Mouse (Mus musculus) liver, postnatal 0 days (tissue): ENCODE data around the gene 2810021J22Rik. TPM values are rescaled to one million over a fixed set of nuclear protein-coding genes. Genes with fewer than 3 reads are reported as not detected.

Experiments used
- ATAC-seq: fragments of 200-750 bp; cut with Nextera tagmentation; 2 replicates; pipeline ENCODE4 v1.8.0; 2017; ENCODE audit warnings: mild to moderate bottlenecking, moderate library complexity
- DNase-seq: peaks from one replicate; pipeline ENCODE4 v3.0.0-alpha.2; 2016
- H3K27ac ChIP-seq: fragments of 300-500 bp; sonication (generic); 2 replicates; pipeline ENCODE4 v1.5.1; 2014; ENCODE audit warnings: antibody characterized with exemption, moderate library complexity, mild to moderate bottlenecking, low read depth
- H3K27me3 ChIP-seq: fragments of 300-500 bp; sonication (generic); 2 replicates; pipeline ENCODE4 v1.6.1; 2014; ENCODE audit warnings: low read length, control low read depth, mixed read lengths; ENCODE audit not compliant: insufficient read depth
- H3K36me3 ChIP-seq: fragments of 300-500 bp; sonication (generic); replicated peaks from 2 replicates; pipeline ENCODE4 v1.6.1; 2014; ENCODE audit warnings: mild to moderate bottlenecking, control low read depth, low read length, moderate library complexity, mixed read lengths; ENCODE audit not compliant: insufficient read depth
- H3K4me1 ChIP-seq: fragments of 300-500 bp; sonication (generic); 2 replicates; pipeline ENCODE4 v1.6.1; 2014; ENCODE audit warnings: antibody characterized with exemption, mild to moderate bottlenecking, control low read depth; ENCODE audit not compliant: insufficient read depth
- H3K4me2 ChIP-seq: fragments of 300-500 bp; sonication (generic); 2 replicates; pipeline ENCODE4 v1.6.1; 2014; ENCODE audit warnings: low read depth, mild to moderate bottlenecking, low read length, moderate library complexity, mixed read lengths
- H3K4me3 ChIP-seq: fragments of 300-500 bp; sonication (generic); 2 replicates; pipeline ENCODE4 v1.5.1; 2014; ENCODE audit warnings: low read depth, low read length
- H3K9ac ChIP-seq: fragments of 300-500 bp; sonication (generic); replicated peaks from 2 replicates; pipeline ENCODE4 v1.6.1; 2014; ENCODE audit warnings: mild to moderate bottlenecking, moderate library complexity
- H3K9me3 ChIP-seq: fragments of 300-500 bp; sonication (generic); 2 replicates; pipeline ENCODE4 v1.6.1; 2016; ENCODE audit warnings: mild to moderate bottlenecking, control low read depth, low read length, mixed read lengths
- CTCF ChIP-seq: sonication (generic); IDR thresholded peaks from 2 replicates; pipeline ENCODE4 v1.5.1; 2016; ENCODE audit warnings: antibody characterized with exemption, low read depth
- EP300 ChIP-seq: IDR thresholded peaks from 2 replicates; pipeline ENCODE4 v1.6.1; 2016; ENCODE audit warnings: antibody characterized with exemption, low read depth, mild to moderate bottlenecking
- WGBS: fragments of 180-500 bp; shearing (Covaris S2); extraction: QIAGEN DNeasy Blood & Tissue Kit; methylation state at CpG from one replicate; pipeline ENCODE4 v1.1.7; 2014; ENCODE audit not compliant: insufficient replicate concordance; 5-methylcytosine and 5-hydroxymethylcytosine counted together
- polyA plus RNA-seq: library from polyadenylated mRNA; unstranded; fragments of >200 nt; fragmentation: Nextera tagmentation; extraction: Ambion mirVana; gene quantifications from 2 replicates; pipeline ENCODE4 v1.2.1, GENCODE M21; 2015

The 2810021J22Rik gene
- polyA plus RNA-seq, 1 experiment from 2014 or later, result 0.94 TPM

- H3K9ac ChIP-seq, result peak overlapping the region; percentile 72
- H3K9me3 ChIP-seq, result no peaks in the 10 kb centered on the region
- ATAC-seq, result no peak
- H3K36me3 ChIP-seq, result peaks cover 19% of the 10 kb centered on the region
- no peak for DNase-seq
- no peak for TF ChIP-seq EP300
- TF ChIP-seq CTCF, result no peak
- H3K4me1 ChIP-seq, result peaks cover 17% of the 10 kb centered on the region
- peak overlapping the region; percentile 92 for H3K27ac ChIP-seq
- WGBS, result 50% methylated on average over 5 of the region's 5 CpGs
- peak overlapping the region; percentile 62 for H3K4me3 ChIP-seq
- peak overlapping the region; percentile 68 for H3K4me2 ChIP-seq
- H3K27me3 ChIP-seq, result no peaks in the 10 kb centered on the region
Observed at GRCm38 (mm10) chr11:58918759-58919158, 51.7 kb downstream of the 2810021J22Rik start.

DNA sequence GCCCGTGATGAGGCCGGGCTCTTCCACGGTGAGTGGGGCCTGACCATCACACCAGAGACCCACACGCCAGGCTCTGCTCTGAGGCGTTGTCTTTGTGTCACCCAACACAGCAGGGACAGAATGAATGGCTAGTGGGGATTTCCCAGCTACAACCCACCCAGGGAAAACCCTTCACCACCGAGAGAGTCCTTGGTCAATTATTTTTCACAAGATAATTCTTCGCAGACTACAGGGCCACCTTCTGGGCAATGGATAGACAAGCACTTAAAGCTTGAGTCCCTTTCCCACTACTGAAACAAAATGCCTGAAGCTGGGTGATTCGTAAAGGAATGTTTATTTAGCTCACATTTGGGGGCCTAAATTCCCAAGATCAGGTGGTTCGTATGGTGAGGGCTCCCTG, 55.4 kb downstream of the 2810021J22Rik start:
- Histone ChIP-seq H3K27me3 (no peaks in the 10 kb centered on the region), H3K27ac (no peak overlapping the region), H3K4me3 (no peak overlapping the region), H3K36me3 (peaks cover 19% of the 10 kb centered on the region), H3K9ac (no peak overlapping the region), H3K4me1 (peaks cover 2% of the 10 kb centered on the region), H3K9me3 (no peaks in the 10 kb centered on the region), H3K4me2 (no peak overlapping the region)
- no peak for DNase-seq
- no peak for TF ChIP-seq EP300
- TF ChIP-seq CTCF, result no peak
- no peak for ATAC-seq
- WGBS, result 84% methylated on average over 9 of the region's 9 CpGs

- DNase-seq, result no peak
- H3K4me2 ChIP-seq, result no peak overlapping the region
Observed at GRCm38 (mm10) chr11:58926651-58927050, 59.6 kb downstream of the 2810021J22Rik start.

GRCm38 (mm10) chr11:58927053-58927452, 60.0 kb downstream of the 2810021J22Rik start:
- Histone ChIP-seq H3K4me1 (peaks cover 27% of the 10 kb centered on the region), H3K4me3 (no peak overlapping the region), H3K27me3 (no peaks in the 10 kb centered on the region), H3K9ac (no peak overlapping the region), H3K36me3 (peaks cover 22% of the 10 kb centered on the region), H3K27ac (peak overlapping the region; percentile 95; the same call in 1 of the 2 replicates), H3K9me3 (no peaks in the 10 kb centered on the region), H3K4me2 (peak overlapping the region; percentile 79; the same call in 1 of the 2 replicates)
- ATAC-seq (no peak), DNase-seq (no peak)
- 63% methylated on average over 2 of the region's 2 CpGs for WGBS
- no peak for TF ChIP-seq CTCF
- no peak for TF ChIP-seq EP300

More at GRCm38 (mm10) chr11:58926651-58927050, 59.6 kb downstream of the 2810021J22Rik start:
- Histone ChIP-seq H3K27ac (no peak overlapping the region), H3K4me1 (peaks cover 27% of the 10 kb centered on the region), H3K4me3 (no peak overlapping the region), H3K36me3 (peaks cover 22% of the 10 kb centered on the region), H3K9me3 (no peaks in the 10 kb centered on the region), H3K27me3 (no peaks in the 10 kb centered on the region), H3K9ac (no peak overlapping the region)
- WGBS, result 80% methylated on average over 2 of the region's 3 CpGs
- no peak for ATAC-seq
- TF ChIP-seq EP300, result no peak
- TF ChIP-seq CTCF, result no peak

- no peaks in the 10 kb centered on the region for H3K9me3 ChIP-seq
- DNase-seq, result peak; percentile 87
- H3K27me3 ChIP-seq, result no peaks in the 10 kb centered on the region
- peak overlapping the region; percentile 95 for H3K27ac ChIP-seq
- H3K4me2 ChIP-seq, result peak overlapping the region; percentile 79
- peak overlapping the region; percentile 52 for H3K4me3 ChIP-seq
- H3K9ac ChIP-seq, result peak overlapping the region; percentile 70
- H3K36me3 ChIP-seq, result peaks cover 23% of the 10 kb centered on the region
- peak; percentile 90 for ATAC-seq
- WGBS, result 8% methylated on average over 20 of the region's 20 CpGs
- TF ChIP-seq CTCF, result peak; percentile 92
- TF ChIP-seq EP300, result peak; percentile 16; the same call in 1 of the 2 replicates
- peaks cover 27% of the 10 kb centered on the region for H3K4me1 ChIP-seq
Observed at GRCm38 (mm10) chr11:58927790-58928651, 61.0 kb downstream of the 2810021J22Rik start.

DNA sequence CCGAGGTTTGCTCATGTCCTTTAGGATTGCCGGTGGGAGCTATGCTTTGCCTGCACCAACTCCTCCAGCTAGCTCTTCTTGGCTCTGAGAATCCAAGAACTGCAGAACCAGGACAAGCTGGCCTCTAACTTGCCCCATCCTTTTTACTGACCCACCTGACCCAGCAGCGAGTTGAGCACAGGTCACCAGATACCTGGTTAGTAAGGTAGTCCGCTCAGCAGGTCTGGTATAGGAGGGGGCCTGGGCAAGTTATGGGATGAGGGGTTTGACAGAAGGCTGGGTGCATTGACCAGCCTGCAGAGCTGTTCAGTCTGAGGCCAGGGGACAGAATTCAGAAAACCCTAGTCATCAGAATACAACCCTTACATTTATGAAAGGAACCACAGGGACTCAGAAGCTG, 62.0 kb downstream of the 2810021J22Rik start:
- H3K27me3 ChIP-seq, result no peaks in the 10 kb centered on the region
- H3K9me3 ChIP-seq, result no peaks in the 10 kb centered on the region
- ATAC-seq (no peak), DNase-seq (no peak)
- peaks cover 29% of the 10 kb centered on the region for H3K36me3 ChIP-seq
- TF ChIP-seq EP300 (no peak), CTCF (no peak)
- H3K4me3 ChIP-seq, result no peak overlapping the region
- no peak overlapping the region for H3K4me2 ChIP-seq
- 75% methylated on average over 4 of the region's 4 CpGs for WGBS
- H3K9ac ChIP-seq, result no peak overlapping the region
- peak overlapping the region; percentile 95; the same call in 1 of the 2 replicates for H3K27ac ChIP-seq
- peaks cover 27% of the 10 kb centered on the region for H3K4me1 ChIP-seq
